Mouse (Mus musculus) kidney, postnatal 25 days (tissue): Measurements from ENCODE around the gene Vmn1r200.
"Not testable (repeated sequence)": the region's sequence is repeated elsewhere in the genome, so short reads cannot be mapped to it uniquely, and the experiment has no call there.

ENCODE experiments used
- DNase-seq, 2 experiments: peaks; one replicate each; pipeline ENCODE4 v3.0.0; 2021; ENCODE audit warnings: mixed read lengths in 2 of 2

Gene Vmn1r200

GRCm38 (mm10) chr13:22390073-22390472 lies at the start of gene Vmn1r200:
Gene Vmn1r200, plus strand, starts transcription at chr13:22390373.
- no peak for DNase-seq

GRCm38 (mm10) chr13:22350064-22350463 lies 40.1 kb upstream of the Vmn1r200 start, which contains the start of gene Vmn1r198:
Gene Vmn1r198, plus strand, starts transcription at chr13:22350364.
- DNase-seq = no peak

- DNase-seq = no peak
These were observed 39.4 kb upstream of the Vmn1r200 start for GRCm38 (mm10) chr13:22350813-22351212.

GRCm38 (mm10) chr13:22379518-22379917 lies 10.7 kb upstream of the Vmn1r200 start, which contains the start of gene Vmn1r199:
Gene Vmn1r199, plus strand, starts transcription at chr13:22379818.
- DNase-seq = no peak

GRCm38 (mm10) chr13:22381128-22381527 lies 9.0 kb upstream of the Vmn1r200 start:
- not testable (repeated sequence) for DNase-seq

- no peak for DNase-seq
These were observed 6.8 kb upstream of the Vmn1r200 start for GRCm38 (mm10) chr13:22383401-22383800.

GRCm38 (mm10) chr13:22387050-22387449 lies 3.1 kb upstream of the Vmn1r200 start:
- DNase-seq = no peak

GRCm38 (mm10) chr13:22402978-22403377 lies 12.8 kb downstream of the Vmn1r200 start:
- DNase-seq = no peak
